Mouse (Mus musculus): ENCODE data around the gene Pdgfra. TPM values are rescaled to one million over a fixed set of nuclear protein-coding genes. Genes with fewer than 3 reads are reported as not detected.

The Pdgfra gene
- polyA plus RNA-seq, 1 experiment, result not detected

- H3K36me3 ChIP-seq (replicated peaks; ENCODE audit: low read length), result no peaks in the 10 kb centered on the region
- TF ChIP-seq FLI1 (IDR thresholded peaks at IDR 0.05; ENCODE audit: low read length) (no peak), GATA1 (IDR thresholded peaks at IDR 0.05; ENCODE audit: borderline replicate concordance, low read length) (no peak)
- no peaks in the 10 kb centered on the region for H3K4me1 ChIP-seq
- peak overlapping the region; percentile 12 for H3K4me3 ChIP-seq (replicated peaks)
- no peaks in the 10 kb centered on the region for H3K27me3 ChIP-seq (replicated peaks)
- H3K9me3 ChIP-seq, result no peaks in the 10 kb centered on the region
These were observed 46.3 kb downstream of the Pdgfra start for GRCm38 (mm10) chr5:75198413-75198812.

- no peaks in the 10 kb centered on the region for H3K36me3 ChIP-seq (replicated peaks; ENCODE audit: low read length)
- H3K4me1 ChIP-seq, result no peaks in the 10 kb centered on the region
- H3K27me3 ChIP-seq (replicated peaks), result no peaks in the 10 kb centered on the region
- no peak overlapping the region for H3K4me3 ChIP-seq (replicated peaks)
- no peaks in the 10 kb centered on the region for H3K9me3 ChIP-seq
- TF ChIP-seq GATA1 (IDR thresholded peaks at IDR 0.05; ENCODE audit: borderline replicate concordance, low read length) (no peak), FLI1 (IDR thresholded peaks at IDR 0.05; ENCODE audit: low read length) (no peak)
These were observed 47.7 kb downstream of the Pdgfra start for GRCm38 (mm10) chr5:75199698-75200365.

DNA sequence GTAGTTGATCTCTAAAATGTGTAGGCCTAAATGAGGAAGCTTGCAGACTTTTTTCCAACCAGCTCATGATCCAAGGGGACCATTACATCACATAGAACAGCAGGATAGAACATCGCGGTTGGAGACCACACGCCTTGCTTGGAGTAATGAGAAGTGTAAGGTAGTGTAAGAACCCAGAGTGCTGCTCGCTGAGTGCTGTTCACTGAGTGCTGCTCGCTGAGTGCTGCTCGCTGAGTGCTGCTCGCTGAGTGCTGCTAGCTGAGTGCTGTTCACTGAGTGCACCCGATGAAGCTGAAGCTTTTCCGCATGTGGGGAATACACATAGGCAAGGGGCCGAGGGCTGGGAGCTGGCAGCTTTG is 48.3 kb downstream of the Pdgfra start:
- H3K36me3 ChIP-seq (replicated peaks; ENCODE audit: low read length), result no peaks in the 10 kb centered on the region
- peaks cover under 1% of the 10 kb centered on the region for H3K27me3 ChIP-seq (replicated peaks)
- H3K4me3 ChIP-seq (replicated peaks), result no peak overlapping the region
- no peak for TF ChIP-seq GATA1 (IDR thresholded peaks at IDR 0.05; ENCODE audit: borderline replicate concordance, low read length)
- no peak for TF ChIP-seq FLI1 (IDR thresholded peaks at IDR 0.05; ENCODE audit: low read length)
- no peaks in the 10 kb centered on the region for H3K9me3 ChIP-seq
- H3K4me1 ChIP-seq, result no peaks in the 10 kb centered on the region

- H3K9me3 ChIP-seq, result no peaks in the 10 kb centered on the region
- H3K4me3 ChIP-seq (replicated peaks), result no peak overlapping the region
- peaks cover 8% of the 10 kb centered on the region; the same call in 1 of the 2 replicates for H3K4me1 ChIP-seq
- H3K36me3 ChIP-seq (replicated peaks; ENCODE audit: low read length), result no peaks in the 10 kb centered on the region
- H3K27me3 ChIP-seq (replicated peaks), result peaks cover 22% of the 10 kb centered on the region
- TF ChIP-seq GATA1 (IDR thresholded peaks at IDR 0.05; ENCODE audit: borderline replicate concordance, low read length), result no peak
- TF ChIP-seq FLI1 (IDR thresholded peaks at IDR 0.05; ENCODE audit: low read length), result no peak
These were observed 55.8 kb downstream of the Pdgfra start for GRCm38 (mm10) chr5:75207905-75208304.

DNA sequence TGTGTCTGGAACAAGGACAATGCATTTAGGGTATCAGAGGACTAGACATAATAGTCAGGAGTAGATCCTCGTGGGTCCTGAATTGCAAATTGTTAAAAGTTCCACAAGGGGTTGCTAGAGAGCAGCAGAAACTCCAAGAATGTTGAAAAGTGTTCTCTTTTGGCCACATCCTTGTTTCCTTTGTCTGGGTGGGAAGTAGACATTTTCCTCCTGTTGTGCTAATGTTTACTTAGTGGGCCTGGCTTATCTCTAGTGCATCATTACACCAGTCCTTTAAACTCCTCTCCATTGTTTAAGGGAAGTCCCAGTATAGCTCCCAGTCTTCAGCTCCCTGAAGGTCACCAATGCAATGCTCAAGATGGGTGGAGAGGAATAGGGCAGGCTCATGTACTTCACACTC is 57.9 kb downstream of the Pdgfra start:
- H3K27me3 ChIP-seq (replicated peaks), result peaks cover 24% of the 10 kb centered on the region
- peaks cover 8% of the 10 kb centered on the region; the same call in 1 of the 2 replicates for H3K4me1 ChIP-seq
- TF ChIP-seq FLI1 (IDR thresholded peaks at IDR 0.05; ENCODE audit: low read length) (no peak), GATA1 (IDR thresholded peaks at IDR 0.05; ENCODE audit: borderline replicate concordance, low read length) (no peak)
- no peaks in the 10 kb centered on the region for H3K9me3 ChIP-seq
- H3K4me3 ChIP-seq (replicated peaks), result no peak overlapping the region
- no peaks in the 10 kb centered on the region for H3K36me3 ChIP-seq (replicated peaks; ENCODE audit: low read length)

GRCm38 (mm10) chr5:75214520-75214919 is 62.4 kb downstream of the Pdgfra start:
- H3K4me3 ChIP-seq (replicated peaks), result no peak overlapping the region
- TF ChIP-seq GATA1 (IDR thresholded peaks at IDR 0.05; ENCODE audit: borderline replicate concordance, low read length), result no peak
- no peak for TF ChIP-seq FLI1 (IDR thresholded peaks at IDR 0.05; ENCODE audit: low read length)
- H3K27me3 ChIP-seq (replicated peaks), result peaks cover 13% of the 10 kb centered on the region
- no peaks in the 10 kb centered on the region for H3K36me3 ChIP-seq (replicated peaks; ENCODE audit: low read length)
- peaks cover 15% of the 10 kb centered on the region for H3K9me3 ChIP-seq
- H3K4me1 ChIP-seq, result no peaks in the 10 kb centered on the region

DNA sequence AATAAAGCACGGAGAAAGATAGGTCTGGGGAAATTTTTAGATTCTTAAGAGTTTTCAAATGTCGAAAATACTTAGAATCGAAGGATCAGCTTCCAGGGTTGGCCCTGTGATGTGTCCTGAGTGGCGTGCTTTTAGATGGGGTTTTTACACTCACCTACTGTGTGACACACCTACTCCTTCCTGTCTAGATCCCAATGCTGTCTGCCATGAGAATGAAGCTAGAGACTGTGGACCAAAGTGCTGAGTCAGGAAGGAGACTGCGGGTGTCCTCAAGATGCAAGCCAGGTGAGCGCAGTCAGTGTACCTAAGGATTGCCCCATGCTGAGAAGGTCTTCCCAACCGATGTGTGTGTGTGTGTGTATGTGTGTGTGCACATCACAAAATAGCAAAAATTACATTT is 62.8 kb downstream of the Pdgfra start:
- TF ChIP-seq GATA1 (IDR thresholded peaks at IDR 0.05; ENCODE audit: borderline replicate concordance, low read length), result no peak
- no peaks in the 10 kb centered on the region for H3K36me3 ChIP-seq (replicated peaks; ENCODE audit: low read length)
- no peaks in the 10 kb centered on the region for H3K4me1 ChIP-seq
- H3K4me3 ChIP-seq (replicated peaks), result no peak overlapping the region
- peaks cover 15% of the 10 kb centered on the region for H3K9me3 ChIP-seq
- H3K27me3 ChIP-seq (replicated peaks), result peaks cover 13% of the 10 kb centered on the region

DNA sequence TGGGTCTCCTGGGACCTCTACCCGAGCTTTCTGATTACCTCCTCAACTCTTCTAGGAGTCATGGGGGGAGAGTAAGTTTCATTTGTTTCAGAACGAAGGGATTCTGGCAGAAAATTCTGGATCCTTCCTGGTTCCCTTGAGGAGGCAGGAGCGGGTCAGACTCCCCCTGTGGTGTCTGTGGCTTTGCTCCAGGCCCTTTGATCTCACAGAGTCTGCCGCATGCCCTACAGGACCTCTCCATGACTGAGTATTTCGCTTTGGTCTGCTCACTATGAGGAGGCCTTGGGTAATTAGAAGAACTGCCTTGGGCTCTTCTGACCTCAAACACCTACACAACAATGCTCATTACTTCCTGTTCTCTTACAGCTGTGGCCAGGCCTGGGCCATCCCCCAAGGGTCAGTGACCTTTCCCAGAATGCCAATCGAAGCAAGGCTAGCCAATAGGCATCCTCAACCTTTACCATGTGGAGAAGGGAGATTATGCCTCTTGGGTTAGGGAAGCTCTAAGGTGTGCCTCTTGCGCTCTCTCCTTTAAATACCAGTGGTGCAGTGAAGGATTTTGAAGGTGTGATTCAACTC is 63.7 kb downstream of the Pdgfra start:
- Histone ChIP-seq H3K4me3 (replicated peaks) (no peak overlapping the region), H3K36me3 (replicated peaks; ENCODE audit: low read length) (no peaks in the 10 kb centered on the region), H3K4me1 (no peaks in the 10 kb centered on the region), H3K9me3 (peaks cover 15% of the 10 kb centered on the region), H3K27me3 (replicated peaks) (peaks cover 13% of the 10 kb centered on the region)
- no peak for TF ChIP-seq GATA1 (IDR thresholded peaks at IDR 0.05; ENCODE audit: borderline replicate concordance, low read length)
- TF ChIP-seq FLI1 (IDR thresholded peaks at IDR 0.05; ENCODE audit: low read length), result no peak

GRCm38 (mm10) chr5:75221610-75222009 is 69.5 kb downstream of the Pdgfra start:
- Histone ChIP-seq H3K27me3 (replicated peaks) (peaks cover 9% of the 10 kb centered on the region), H3K9me3 (peaks cover 13% of the 10 kb centered on the region), H3K4me3 (replicated peaks) (no peak overlapping the region), H3K36me3 (replicated peaks; ENCODE audit: low read length) (no peaks in the 10 kb centered on the region), H3K4me1 (no peaks in the 10 kb centered on the region)
- TF ChIP-seq FLI1 (IDR thresholded peaks at IDR 0.05; ENCODE audit: low read length) (no peak), GATA1 (IDR thresholded peaks at IDR 0.05; ENCODE audit: borderline replicate concordance, low read length) (no peak)

DNA sequence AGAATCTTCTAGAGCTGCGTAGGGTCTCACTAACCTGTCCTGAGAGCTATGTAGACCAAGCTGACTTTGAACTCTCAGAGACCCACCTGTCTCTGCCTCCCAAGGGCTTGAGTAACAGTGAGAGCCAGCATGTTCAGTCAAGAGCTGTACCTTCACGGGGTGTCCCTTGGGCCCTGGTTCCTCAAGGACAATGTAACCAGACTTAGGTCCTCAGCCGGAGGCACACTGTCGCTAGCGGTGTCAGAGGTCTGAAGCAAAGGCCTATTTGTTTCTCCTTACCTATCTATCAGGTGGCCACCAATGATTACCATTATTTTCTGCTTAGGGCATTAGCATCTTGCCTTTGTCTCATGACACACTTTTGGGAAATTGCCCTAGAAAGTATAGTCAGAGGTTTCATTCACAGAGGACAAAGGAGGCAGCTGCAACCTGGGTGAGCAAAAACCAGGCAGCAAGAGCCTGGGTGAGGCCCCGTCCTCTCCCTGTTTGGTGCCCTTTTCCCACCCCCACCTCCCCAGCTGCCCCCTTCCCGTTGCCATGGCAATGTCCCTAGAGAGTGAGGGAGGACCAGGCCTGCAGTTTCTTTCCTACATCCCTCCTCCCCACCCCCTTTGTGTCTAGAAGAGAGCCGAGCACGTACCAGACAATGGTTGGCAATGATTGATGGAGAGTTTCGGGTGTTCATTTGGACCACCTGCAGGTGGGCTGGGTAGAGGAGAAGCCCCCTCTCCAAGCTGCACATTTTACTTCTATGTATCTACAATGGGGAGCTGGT is 70.6 kb downstream of the Pdgfra start:
- Histone ChIP-seq H3K4me3 (replicated peaks) (no peak overlapping the region), H3K4me1 (no peaks in the 10 kb centered on the region), H3K9me3 (peaks cover 13% of the 10 kb centered on the region), H3K36me3 (replicated peaks; ENCODE audit: low read length) (no peaks in the 10 kb centered on the region), H3K27me3 (replicated peaks) (peaks cover 9% of the 10 kb centered on the region)
- no peak for TF ChIP-seq GATA1 (IDR thresholded peaks at IDR 0.05; ENCODE audit: borderline replicate concordance, low read length)
- no peak for TF ChIP-seq FLI1 (IDR thresholded peaks at IDR 0.05; ENCODE audit: low read length)
